Mouse (Mus musculus) frontal cortex, postnatal 14 days (tissue): ENCODE data around the gene Slc26a8.

Experiments
- DNase-seq, 2 experiments: peaks; one replicate each; pipeline ENCODE4 v3.0.0; 2022; ENCODE audit warnings: low spot score in 2 of 2

Slc26a8 gene

GRCm38 (mm10) chr17:28699789-28700188, 9.8 kb upstream of the Slc26a8 start:
- no peak for DNase-seq

GRCm38 (mm10) chr17:28698672-28699071, 8.6 kb upstream of the Slc26a8 start:
- DNase-seq: no peak

DNA sequence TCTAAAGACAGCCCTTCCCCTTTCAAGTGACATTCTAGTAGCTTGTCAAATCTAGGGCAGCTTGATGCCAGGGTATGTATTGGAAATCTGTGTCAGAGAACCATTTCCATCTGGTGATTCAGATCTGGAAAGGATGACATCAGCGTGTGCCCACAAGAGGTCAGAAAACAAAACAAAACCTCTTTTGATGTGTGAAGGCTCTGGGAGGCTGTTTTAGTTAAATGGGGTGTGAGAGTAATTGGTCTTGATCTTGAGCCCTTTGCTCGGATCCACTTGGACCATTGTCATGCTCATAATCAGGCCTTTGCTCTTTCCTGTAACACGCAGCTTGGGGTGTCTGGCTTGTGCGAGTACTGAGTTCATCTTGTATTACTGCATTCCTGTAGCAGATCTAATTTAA, 8.2 kb upstream of the Slc26a8 start:
- no peak for DNase-seq

DNA sequence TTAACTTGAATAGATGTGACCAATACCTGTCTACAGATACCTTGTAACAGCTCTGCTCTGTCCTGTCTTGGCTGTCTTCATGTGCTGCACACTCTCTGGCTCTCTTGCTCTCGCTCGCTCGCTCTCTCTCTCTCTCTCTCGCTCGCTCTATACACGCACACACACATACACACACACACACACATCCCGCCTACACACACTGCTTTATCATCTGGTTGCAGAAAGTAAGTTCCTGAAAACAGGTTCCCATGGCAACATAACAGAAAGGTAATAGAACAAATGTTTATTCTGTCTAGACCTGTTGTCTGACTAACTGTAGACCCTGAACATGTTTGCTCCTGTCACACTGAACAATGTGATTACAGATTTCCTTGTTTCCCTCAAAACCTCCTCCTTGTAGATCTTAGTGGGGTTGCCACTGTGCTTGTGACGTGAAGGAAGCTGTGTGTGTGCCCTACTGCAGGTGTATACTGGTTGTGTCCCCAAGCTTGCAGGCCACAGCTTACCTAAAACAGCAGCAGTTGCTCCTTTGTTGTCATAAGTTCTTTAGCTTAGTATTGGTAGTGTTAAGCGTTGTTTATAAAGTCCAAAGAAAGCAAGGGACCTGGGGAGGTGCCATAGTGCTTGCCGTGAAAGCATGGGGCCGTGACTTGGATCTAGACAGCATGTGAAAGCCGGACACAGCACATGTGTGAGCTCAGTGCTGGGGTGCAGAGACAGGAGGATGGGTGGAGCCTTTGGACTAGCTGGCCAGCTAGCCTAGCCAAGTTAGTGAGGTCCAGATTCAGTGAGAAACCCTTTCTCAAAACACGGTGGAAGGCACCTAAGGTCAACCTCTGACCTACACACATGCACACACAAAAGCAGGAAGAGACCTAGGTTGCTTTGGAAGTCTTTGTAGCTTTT, 7.5 kb upstream of the Slc26a8 start:
- no peak for DNase-seq

GRCm38 (mm10) chr17:28696641-28697040, 6.6 kb upstream of the Slc26a8 start:
- no peak for DNase-seq

DNA sequence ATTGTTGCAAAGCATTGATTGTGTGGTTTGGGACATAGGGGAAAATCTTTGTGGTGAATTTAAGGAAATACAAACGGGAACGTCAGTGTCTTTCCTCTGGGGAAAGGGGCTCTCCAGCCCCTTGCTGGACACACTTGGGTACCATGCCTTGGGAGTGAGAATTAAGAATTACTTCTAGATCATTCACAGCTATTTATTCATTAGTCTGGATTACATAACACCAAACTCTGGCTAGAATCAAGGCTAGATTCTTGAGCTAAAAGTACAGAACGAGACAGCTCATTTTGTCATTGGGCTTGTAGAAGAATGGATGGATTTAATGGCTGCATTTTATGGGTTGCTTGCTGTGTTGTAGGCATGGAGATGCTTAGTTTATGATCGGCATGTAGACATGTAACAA, 4.8 kb upstream of the Slc26a8 start:
- no peak for DNase-seq

GRCm38 (mm10) chr17:28694078-28694477, 4.0 kb upstream of the Slc26a8 start:
- no peak for DNase-seq

- DNase-seq: no peak
Measured at GRCm38 (mm10) chr17:28693086-28693485, 3.1 kb upstream of the Slc26a8 start.

DNA sequence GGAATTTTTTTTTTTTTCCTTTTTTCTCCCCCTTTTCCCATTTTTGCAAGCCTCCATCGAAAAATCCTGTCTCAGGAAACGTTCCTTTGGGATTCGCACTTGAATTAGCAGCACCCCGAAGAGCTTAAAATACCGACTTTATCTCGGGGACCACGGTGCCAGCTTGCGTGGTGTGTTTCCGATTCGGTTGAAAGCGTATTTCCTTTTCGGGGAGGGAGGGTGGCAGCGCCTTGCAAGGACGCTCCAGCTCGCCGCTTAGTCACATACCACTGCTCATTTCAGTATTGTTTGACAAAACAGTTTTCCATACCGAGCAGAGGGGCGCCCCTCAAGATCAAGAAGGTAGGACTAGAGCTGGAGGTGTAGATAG, 2.3 kb upstream of the Slc26a8 start:
- DNase-seq: peak in 1 of 2 experiments; percentile 35

GRCm38 (mm10) chr17:28691687-28692340, 1.8 kb upstream of the Slc26a8 start:
- peak in 1 of 2 experiments; percentile 29 for DNase-seq

DNA sequence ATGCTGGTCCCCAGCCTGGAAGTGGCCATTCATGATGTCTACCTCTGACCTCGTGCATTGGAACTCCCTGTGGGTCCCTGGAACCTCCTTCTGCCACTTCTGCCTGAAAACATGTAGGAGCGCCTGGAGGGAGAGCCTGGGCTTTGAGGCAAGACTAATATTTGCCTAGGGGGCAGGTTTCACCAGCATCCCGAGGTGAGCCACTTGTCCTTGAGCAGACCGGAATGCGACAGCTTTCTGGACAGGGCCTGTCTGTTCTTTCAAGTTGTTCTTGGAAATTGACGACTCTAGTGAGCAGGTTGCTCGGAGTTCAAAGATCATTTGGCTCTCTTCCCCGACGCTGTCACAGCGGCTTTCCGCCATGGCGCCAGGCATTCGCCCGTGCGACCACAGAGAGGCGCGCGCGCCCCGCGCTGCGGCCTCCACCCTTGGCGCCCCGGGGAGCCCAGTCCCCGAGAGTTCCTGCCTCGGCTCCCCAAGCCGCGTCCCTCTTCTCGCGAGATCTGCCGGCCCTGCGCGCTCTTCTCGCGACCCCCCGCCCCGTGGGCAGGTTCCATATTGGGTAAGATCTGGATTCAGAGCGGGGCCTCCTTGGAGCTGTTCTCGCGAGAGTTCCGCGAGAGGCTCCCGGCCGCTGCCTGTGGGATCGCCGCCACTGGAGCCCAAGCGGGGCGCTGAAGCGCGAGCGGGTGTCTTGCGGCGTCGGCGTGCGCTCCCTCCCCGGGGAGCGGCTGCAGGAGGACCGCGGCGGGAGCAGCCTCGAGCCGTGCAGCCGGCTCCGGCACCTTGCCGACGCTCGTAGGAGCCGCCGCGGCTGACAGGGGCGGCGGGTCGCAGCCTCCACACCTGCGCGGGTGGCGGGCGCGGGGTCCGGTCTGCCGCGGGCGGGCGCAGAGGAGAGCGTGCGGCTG, 998 bp upstream of the Slc26a8 start, which contains the start of gene Mapk14:
Mapk14 (plus strand) TSS at position 554 of the 911 bp plus-strand sequence.
- peak; percentile 100 for DNase-seq

GRCm38 (mm10) chr17:28687354-28687753, 2.7 kb downstream of the Slc26a8 start:
- no peak for DNase-seq

DNA sequence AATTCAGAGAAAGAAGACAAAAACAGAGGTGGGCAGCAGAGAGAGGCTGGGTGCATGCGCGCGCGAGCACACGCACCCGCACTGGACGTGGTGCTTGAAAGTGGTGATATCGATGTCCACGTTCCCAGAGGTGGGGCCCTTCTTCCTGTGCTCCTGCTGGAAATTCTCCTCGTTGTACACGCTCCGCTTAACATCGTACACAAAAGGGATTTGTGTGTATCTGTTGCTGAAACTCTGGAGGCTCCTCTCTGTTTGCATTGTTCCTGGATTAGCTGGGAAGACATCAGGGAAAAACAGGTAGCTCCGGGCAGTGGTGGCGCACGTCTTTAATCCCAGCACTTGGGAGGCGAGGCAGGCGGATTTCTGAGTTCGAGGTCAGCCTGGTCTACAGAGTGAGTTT, 5.4 kb downstream of the Slc26a8 start:
- no peak for DNase-seq

- no peak for DNase-seq
Measured at GRCm38 (mm10) chr17:28683601-28684000, 6.4 kb downstream of the Slc26a8 start.

- DNase-seq: no peak
Measured at GRCm38 (mm10) chr17:28682311-28683084, 7.5 kb downstream of the Slc26a8 start.

DNA sequence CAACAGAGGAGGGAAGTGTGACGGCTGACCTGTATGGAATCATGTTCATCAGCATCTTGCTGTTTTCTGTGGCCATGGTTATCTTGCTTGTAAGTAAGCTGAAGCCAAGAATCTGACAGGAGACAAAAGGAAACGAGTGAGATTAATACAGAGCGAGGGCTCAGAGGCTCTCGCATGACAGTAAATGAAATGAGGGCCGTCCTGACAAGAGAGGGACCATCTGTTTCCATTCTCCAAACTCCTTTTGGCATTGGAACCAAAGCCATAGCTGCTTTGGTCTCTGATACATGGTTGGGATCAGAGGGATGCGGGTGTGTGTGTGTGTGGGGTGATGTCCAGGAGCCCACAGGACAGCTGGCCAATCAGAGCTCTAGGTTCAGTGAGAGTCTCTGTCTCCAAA, 30.5 kb downstream of the Slc26a8 start:
- no peak for DNase-seq

- DNase-seq: no peak
Measured at GRCm38 (mm10) chr17:28657936-28658335, 32.1 kb downstream of the Slc26a8 start.

DNA sequence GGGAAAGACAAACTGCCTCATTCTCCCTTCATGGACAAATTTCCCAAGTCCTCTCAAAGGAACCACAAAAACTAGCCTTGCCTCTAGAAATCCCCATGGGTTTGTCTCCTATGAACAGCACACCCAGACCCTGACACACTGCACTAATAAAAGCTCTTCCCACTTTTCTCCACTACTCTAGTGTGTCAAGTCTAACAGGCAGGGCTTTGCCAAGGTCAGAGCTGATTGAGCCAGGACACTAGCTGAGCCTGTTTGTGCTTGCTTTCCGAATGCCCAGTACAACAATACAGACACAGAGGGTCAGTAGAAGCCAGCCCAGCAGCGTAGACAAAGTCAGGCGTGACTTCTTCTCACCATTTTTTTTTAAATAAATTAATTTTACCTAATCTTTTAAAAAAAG, 39.8 kb downstream of the Slc26a8 start:
- no peak for DNase-seq

DNA sequence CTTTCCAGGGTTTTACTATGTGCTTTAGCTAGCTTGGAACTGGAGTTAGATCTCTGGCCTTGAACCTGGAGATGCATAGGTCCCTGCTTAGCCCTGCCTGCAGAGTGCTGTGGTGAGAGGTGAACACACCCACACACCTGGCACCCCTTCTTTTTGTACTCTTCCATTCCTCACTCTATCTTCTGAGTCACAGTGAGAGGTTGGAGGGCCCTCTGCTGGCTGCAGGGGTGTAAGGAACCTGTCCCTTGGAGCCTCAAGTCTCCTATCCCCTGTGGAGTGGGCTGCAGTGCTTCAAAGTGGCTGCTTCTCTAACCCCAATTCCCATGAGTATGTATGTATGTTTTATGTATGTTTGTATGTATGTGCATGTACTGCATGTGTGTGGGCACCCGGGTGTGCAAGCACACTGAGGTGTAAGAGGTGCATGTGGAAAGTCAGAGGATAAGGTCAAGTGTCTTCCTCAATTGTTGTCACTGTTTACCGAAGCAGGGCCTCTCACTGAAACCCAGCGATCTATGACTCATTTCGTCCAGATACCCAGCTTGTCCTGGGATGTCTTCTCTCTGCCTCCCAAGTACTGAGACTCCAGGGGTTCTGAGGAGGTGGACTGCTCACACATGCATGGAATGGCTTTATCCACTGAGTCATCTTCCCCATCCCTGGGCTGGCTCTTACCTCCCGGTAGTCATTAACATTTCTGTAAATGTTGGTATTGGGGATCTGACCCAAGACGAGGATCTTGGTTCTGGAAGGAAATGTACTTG, 41.2 kb downstream of the Slc26a8 start:
- DNase-seq: peak in 1 of 2 experiments; percentile 44

- no peak for DNase-seq
Measured at GRCm38 (mm10) chr17:28646221-28646620, 43.8 kb downstream of the Slc26a8 start.
